Mouse (Mus musculus): ENCODE measurements around the gene Mpped2.
A peak's percentile ranks its signal among the peaks of the same experiment; 100 is the strongest.

The Mpped2 gene

DNA sequence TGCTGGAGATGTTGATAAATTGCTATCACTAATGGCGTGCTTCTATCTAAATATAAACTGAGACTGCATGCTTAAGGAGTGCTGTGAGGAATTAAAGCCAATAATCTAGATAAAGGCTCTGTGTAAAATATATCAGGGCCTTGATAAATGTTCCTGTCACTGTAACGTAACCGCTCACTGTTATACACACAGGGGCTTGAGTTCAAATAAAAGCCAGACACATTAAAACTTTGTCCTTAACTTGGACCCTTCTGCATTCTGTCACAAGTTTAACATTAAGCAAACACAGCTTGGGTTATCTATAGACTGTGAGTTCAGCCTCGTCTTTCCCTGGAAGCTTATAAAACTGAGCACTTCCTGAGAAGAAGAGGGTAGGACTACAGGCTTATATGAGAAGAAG lies 164.6 kb downstream of the Mpped2 start:
- DNase-seq: no peak

DNA sequence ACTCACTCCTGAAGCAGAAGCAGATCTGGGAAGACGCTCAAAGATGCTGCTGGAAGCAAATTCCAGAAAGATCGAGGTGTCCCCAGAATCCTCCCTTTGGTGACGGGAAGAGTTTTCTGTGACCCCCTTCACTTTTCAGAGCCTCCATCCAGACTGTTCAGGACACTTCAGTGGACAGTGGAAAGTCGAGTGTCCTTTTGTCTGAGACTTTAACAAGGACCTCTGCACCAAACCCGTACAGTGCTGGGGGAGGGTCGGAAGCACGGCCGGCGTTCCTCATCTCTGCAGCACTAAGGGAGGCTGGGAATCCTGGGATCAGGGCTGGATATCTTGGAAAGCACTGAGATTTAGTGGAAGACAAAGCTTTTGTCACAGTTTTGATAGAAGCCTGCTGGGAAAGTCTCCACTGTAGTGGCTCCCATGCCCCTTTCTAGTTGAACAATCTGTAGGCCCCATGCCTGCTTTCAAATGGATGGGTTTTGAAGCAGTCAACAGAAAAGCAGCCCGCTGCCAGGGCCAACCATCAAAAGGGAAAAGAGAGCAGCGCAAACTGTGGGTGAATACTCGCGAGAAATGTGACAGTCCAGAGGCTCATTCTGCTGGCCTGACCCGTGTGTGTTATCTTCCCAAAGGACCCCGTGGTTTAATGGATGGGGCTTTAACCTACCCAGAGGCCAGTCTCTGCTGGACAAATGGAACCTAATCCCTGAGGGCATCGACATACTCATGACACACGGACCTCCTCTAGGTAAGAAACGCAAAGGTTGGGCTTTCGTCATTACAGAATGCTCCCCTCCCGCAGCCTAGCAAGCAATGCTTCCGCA lies 168.0 kb downstream of the Mpped2 start:
- no peak for DNase-seq

DNA sequence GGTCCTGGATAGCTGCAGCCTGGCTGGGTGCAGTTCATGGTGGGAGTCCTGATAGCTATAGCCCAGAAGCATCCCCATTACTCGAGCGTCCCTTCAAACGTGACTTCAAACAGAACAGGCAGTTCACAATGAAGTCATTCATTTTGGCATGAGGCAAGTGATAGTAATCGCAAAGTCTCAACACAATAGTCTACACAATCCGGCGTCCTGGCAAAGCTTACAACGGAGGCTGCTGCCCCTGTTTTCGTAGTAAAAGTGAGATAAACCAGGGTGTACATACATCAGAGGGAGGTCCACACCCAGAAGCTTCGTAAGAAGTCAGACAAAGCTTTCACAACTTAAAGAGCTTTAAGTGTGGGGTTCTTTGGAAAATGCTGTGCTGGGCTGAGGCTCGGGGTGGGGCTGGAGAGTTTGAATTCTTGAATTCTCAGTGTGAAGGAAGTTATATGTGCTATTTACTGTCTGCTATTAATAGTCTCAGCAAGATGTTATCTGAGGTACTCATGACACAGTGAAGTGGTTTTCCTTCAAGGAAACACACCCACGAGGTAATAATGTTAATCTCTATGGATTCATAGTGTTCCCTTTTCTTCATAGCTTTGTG lies 170.1 kb downstream of the Mpped2 start:
- DNase-seq: peak; percentile 19

DNA sequence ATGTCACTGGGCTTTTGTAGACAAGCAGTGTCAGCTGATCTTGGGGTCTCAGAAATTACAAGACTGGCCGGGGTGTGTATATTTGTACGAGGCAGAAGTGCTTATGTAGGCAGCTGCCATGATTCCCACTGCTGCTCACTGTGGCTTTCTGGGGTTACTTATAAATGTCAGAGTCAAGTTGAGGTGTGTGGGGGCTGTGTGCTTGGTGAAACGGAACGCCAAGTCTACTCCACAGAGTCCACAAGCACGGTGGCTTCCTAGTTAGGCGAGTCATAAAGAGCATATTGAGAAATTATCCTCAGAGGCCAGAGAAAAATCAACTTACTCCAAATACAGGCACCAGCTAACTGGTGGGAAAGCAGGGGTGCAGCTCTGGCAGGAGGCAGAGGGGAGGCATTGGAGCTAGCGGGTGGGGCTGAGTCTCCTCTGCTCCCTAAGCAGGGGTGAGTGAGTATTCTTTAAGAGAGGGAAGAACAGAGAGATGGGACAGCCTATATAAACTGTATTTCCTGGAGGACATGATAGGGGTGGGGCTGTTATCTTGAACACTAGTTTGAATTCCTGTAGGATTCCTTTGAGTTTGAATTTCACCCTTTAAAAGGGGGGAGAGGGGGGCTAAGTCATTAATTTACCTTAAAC lies 172.2 kb downstream of the Mpped2 start:
- no peak for DNase-seq

DNA sequence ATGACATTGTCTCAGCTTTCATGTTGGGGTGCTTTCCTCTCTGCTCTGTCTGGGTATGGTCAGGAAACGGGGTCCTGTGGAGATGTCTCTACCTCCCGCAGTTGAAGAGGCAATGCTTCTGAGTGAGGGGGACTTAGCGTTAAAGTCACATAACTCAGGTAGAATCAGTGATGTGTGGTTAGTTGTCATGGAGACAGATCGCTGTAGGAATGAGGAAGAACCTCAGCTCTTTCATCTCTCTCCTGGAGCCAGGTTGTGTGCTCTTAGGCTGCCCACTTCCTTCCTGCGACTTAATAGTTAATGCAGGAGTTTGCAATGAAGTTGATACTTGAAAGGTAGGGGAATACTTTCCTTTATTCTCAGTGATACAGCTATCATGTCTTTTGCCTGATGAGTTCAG lies 173.2 kb downstream of the Mpped2 start:
- no peak for DNase-seq

DNA sequence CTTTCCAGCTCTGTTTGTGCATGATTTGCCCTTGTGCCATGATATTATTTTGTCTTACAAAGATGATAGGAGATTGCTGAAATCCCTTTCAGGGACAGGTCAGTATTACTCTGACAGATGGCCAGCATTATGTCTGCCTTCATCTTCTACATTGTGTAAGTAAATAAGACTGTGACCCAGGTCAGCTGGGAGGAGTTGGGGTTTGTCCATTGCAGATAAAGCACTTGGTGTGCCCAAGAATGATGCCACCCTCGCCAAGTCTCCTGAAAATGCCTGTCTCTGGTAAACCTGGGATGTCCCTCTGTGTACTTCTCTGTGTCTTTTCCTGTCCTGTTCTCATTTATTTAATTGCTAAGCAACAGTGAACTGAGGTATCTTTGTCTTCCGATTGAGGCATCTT lies 177.8 kb downstream of the Mpped2 start:
- DNase-seq: no peak

DNA sequence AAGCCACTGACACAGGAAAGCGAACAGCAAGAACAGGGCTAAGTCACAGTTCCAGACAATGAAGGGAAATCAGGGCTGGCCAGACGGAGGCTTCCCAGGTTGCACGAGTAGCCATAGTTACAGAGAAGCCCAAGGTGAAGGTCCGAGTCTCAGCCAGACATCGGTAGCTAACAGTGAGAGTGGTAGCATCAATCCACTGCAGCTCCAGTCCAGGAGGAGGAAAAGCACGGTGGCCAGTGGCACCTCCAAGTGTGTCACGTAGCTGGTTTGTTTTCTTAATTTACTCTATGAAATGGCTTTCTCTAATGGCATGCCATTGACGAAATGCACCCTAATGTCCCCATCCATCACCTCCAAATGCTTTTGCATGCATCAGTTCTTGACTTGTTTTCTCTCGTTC lies 180.1 kb downstream of the Mpped2 start:
- DNase-seq: no peak

DNA sequence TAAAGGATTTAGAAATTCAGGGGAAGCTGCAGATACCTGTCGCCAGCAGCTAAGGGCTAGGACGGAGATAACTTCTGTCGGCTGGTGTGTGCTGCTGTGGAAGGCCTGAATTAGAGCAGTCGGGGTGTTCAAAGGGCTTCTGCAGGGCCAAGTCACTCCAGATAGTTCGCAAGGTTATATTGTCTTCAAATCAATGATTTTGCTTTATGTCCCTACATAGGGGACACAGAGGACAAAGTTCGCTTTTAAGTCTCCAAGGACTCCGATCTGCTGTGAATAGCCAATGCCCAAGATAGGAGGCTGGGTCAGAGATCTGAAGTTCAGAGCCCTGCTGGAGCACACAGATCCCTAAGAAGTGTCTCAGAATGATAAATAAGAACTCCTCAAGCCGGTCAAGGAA lies 190.3 kb downstream of the Mpped2 start:
- DNase-seq: no peak

DNA sequence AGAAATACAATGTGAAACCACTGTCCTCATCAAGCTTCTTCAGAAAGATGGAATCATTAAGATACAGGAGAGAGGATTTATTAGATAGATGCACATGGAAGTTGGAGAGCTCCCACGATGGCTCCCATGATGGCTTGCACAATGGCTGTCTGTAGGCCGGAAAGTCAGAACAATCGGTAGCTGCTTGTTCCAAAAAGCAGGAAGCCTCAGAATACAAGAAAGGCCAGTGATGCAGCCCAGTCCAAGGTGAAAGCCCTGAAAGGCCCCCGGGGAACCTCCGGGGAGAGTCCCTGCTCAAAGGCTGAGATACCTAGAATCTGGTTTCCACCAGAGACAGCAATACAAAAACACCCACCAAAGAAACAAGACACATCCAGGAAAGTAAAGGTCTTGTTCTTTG lies 195.1 kb downstream of the Mpped2 start:
- DNase-seq: no peak

DNA sequence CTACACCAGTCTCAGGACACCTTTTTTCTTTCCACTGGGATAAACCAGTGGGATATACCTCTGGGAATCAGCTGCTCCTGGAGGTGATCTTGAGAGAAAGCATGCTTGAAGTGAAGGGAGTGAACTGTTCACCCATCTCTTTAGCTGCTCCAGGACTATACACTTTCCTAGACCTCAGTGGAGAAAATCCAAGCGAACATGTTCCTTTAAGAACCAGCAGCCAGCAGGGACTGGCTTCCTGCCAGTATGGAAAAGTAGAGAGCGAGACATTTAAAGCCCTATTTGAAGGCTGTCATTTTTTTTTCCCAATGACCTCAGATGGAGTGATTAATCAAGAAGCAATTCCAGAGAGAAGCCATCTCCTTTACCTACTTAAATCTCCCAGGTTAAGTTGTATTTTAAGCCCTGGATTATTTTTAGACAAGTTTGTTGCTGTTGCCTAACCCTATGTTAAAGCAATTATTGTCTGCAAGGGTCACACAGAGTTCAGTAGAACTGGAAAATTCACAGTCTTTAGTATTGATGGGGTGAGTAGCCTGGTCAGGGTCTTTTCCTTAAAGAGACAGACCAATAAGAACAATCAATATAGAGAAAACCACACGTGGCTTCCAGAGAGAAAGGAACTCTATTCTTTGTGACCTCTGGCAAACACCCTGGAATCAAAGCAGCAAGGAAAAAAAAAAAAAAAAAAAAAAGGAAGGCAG lies 196.4 kb downstream of the Mpped2 start:
- peak; percentile 45 for DNase-seq

DNA sequence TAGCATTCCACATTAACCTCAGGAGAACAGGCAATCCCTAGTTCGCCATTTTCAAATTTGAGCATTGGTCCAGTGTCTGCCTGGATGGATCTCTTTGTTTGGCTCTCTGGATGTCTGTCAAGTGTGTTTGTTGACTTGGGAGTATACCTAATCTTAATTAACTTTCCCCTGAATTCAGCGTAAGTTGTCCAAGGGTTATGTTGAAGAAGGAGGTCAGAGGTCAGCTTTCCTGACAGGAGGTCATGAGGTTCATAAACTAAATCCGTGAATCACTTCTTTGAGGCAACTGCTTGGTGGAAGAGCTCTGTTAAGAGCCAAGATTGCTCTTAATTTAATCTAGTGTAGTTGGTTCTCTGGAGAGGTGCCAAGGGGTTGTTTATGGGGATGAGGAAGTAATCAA lies 200.3 kb downstream of the Mpped2 start:
- DNase-seq: no peak

DNA sequence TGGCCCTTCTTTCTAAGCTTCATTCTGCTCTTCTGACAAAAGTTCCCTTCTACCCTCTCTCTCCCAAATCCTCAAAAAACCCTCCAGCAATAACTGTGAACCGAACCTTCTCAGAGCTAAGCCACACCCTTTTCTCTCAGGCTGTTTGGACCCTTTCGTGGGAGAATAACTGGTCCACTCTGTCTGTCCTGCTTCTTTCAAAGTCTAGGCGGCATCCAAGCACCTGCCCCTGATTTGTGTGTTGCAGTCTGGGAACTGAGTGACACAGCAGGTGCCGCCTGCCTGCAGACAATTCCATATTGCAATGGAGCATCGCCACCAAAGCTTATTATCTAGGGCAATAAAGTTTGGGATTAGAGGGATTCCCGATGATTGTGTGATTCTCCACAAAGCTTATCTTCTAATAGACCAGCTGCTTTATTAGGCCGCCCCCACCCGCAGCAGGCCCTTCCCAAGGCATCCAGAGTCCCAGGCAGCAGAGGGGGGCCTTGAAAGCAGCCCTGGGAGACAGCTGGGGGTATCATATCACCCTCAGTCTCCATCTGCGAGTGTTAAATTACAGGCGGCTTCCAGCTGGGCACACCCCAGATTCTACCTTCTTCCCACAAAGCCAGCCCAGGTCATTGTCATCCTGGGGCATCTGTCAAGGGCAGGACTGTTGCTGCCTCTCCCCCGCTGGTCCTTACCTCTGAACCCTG lies 202.4 kb downstream of the Mpped2 start:
- DNase-seq: no peak

DNA sequence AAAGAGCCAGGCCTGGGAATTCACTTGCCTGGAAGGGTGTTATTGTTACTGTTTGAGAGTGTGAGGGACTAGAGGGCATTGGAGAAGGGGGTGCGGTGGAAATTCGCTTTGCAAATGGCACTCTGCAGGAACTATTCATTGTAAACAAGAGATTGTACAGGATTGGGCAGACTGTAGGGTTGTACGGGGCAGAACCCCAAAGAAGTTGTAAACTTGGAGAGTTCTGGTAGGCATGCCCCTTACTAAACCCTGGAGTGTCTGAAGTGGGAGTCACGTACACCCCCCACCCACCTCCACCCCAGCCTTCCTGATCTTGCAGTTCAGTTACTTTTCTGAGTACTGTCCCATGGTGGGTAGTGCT lies 202.9 kb downstream of the Mpped2 start:
- DNase-seq: no peak

DNA sequence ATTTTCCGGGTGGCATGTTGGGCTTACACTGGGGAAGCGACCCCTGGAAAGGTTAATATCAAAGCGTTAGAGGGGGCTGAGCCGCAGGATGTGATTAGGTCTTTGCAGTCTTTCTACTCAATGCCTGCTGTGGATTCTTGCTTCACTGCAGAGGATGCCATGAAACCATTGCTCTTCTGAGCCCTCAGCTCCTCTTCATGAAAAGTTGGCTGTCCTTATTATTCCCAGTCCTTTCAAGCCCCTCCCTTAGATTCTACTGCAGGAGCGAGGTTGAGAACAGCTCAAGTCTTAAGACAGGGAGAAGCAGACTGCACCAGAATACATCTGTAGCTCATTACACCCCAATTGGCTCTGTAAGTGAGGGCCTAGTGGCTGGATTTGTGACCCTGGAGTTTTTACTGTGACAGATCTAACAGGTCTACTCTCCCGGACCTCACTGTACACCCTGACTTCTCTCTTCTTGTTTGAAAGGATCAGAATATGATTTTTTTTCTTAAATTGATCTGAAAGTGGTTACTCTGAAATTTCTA lies 218.9 kb downstream of the Mpped2 start:
- DNase-seq: no peak

All from lung, postnatal 14 days (tissue).